Mouse (Mus musculus): Measurements from ENCODE around the gene Ptrh2.

DNA sequence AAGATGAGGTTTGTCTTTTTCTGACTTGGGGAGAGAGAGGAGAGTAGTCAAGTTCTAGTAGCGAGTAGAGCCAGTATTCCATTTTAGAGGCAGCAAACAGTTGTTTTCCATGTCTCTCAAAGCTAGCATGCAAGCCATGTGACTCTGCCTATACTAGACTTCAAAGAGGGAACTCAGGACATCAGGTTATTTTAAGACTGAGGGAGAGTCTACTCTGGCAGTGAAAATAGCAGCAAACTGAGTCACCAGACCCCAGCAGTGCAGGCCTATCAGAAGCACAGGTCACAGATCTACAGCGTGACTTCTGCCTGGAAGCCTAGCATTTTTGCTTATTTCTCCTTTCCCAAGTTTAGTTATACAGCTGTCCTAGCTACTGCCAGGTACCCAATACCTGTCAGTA lies 47.7 kb downstream of the Ptrh2 start:
- TF ChIP-seq CTCF (IDR thresholded peaks at IDR 0.05; ENCODE audit: insufficient read depth, low read length) = no peak
- TF ChIP-seq POLR2A (IDR thresholded peaks at IDR 0.05; ENCODE audit: borderline replicate concordance, extremely low read depth, low read depth, low read length) = no peak
